Mouse (Mus musculus) cerebellum, adult 2 months (tissue): ENCODE measurements around the gene Ubap2.

ENCODE experiments used
- CTCF ChIP-seq: fragments of 200-500 bp; IDR thresholded peaks from 2 replicates; pipeline ENCODE4 v1.5.1; 2011; ENCODE audit warnings: low read depth, mild to moderate bottlenecking, control low read depth, low read length, moderate library complexity, borderline replicate concordance; ENCODE audit not compliant: insufficient read depth
- POLR2A ChIP-seq: fragments of 200-500 bp; IDR thresholded peaks from 2 replicates; pipeline ENCODE4 v1.6.1; 2011; ENCODE audit warnings: low read length, control low read depth, borderline replicate concordance; ENCODE audit not compliant: insufficient read depth

DNA sequence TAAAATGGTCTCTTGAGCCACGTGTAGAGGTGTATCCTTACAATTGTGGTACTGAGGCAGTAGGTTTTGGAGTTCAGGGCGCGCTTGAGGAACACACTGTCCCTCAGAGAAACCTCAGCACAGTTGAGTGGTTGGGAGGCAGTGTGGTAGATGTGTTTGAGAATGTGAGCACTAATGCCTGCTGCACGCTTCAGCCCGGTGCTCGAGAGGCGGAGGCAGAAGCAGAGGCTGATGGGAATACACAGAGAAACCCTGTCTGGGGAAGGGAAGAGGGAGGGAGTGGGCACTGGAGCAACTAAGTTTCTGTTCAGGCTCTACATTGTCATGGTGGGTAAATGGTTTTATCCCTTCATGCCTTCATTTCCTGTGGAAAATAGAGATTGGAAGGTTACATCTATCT lies 123.8 kb downstream of the Ubap2 start:
- TF ChIP-seq CTCF (no peak), POLR2A (no peak)
